Mouse (Mus musculus): ENCODE results near the gene F830045P16Rik. TPM values are rescaled to one million over a fixed set of nuclear protein-coding genes. Genes with fewer than 3 reads are reported as not detected.
"Not testable (repeated sequence)": the region's sequence is repeated elsewhere in the genome, so short reads cannot be mapped to it uniquely, and the experiment has no call there.

F830045P16Rik gene
- polyA plus RNA-seq, 1 experiment from 2014 or later, result not detected

- no peak overlapping the region for H3K9ac ChIP-seq
- H3K4me1 ChIP-seq, result peaks cover 6% of the 10 kb centered on the region; the same call in 1 of the 2 replicates
Observed at GRCm38 (mm10) chr2:129525644-129526043, 10.8 kb downstream of the F830045P16Rik start.

GRCm38 (mm10) chr2:129518526-129518925 lies 17.9 kb downstream of the F830045P16Rik start:
- no peaks in the 10 kb centered on the region for H3K9me3 ChIP-seq
- no peaks in the 10 kb centered on the region for H3K27me3 ChIP-seq
- H3K4me2 ChIP-seq, result no peak overlapping the region
- H3K9ac ChIP-seq, result no peak overlapping the region
- no peaks in the 10 kb centered on the region for H3K36me3 ChIP-seq
- H3K4me3 ChIP-seq, result no peak overlapping the region
- WGBS, result 76% methylated on average over 3 of the region's 3 CpGs
- no peak for ATAC-seq (ENCODE audit: insufficient number of reproducible peaks, insufficient read depth, low FRiP score, low TSS enrichment, low read depth)
- H3K4me1 ChIP-seq, result peaks cover 6% of the 10 kb centered on the region; the same call in 1 of the 2 replicates
- H3K27ac ChIP-seq, result no peak overlapping the region

More at GRCm38 (mm10) chr2:129525644-129526043, 10.8 kb downstream of the F830045P16Rik start:
- H3K4me2 ChIP-seq, result no peak overlapping the region
- H3K9me3 ChIP-seq, result no peaks in the 10 kb centered on the region
- H3K4me3 ChIP-seq, result no peak overlapping the region
- no peak for ATAC-seq (ENCODE audit: insufficient number of reproducible peaks, insufficient read depth, low FRiP score, low TSS enrichment, low read depth)
- no peaks in the 10 kb centered on the region for H3K27me3 ChIP-seq
- H3K27ac ChIP-seq, result no peak overlapping the region
- H3K36me3 ChIP-seq, result no peaks in the 10 kb centered on the region

GRCm38 (mm10) chr2:129514923-129515920 lies 21.2 kb downstream of the F830045P16Rik start:
- Histone ChIP-seq H3K27me3 (no peaks in the 10 kb centered on the region), H3K4me2 (no peak overlapping the region), H3K9me3 (no peaks in the 10 kb centered on the region), H3K4me1 (peaks cover 6% of the 10 kb centered on the region; the same call in 1 of the 2 replicates), H3K36me3 (no peaks in the 10 kb centered on the region), H3K9ac (no peak overlapping the region), H3K27ac (0 out of 2 replicates have a peak overlapping the region, but pooled peaks have one; percentile 11), H3K4me3 (no peak overlapping the region)
- ATAC-seq (ENCODE audit: insufficient number of reproducible peaks, insufficient read depth, low FRiP score, low TSS enrichment, low read depth), result no peak
- WGBS, result 38% methylated on average over 16 of the region's 16 CpGs

GRCm38 (mm10) chr2:129514401-129514667 lies 22.1 kb downstream of the F830045P16Rik start:
- no peaks in the 10 kb centered on the region for H3K27me3 ChIP-seq
- H3K36me3 ChIP-seq, result no peaks in the 10 kb centered on the region
- H3K4me2 ChIP-seq, result no peak overlapping the region
- H3K9me3 ChIP-seq, result no peaks in the 10 kb centered on the region
- peaks cover 6% of the 10 kb centered on the region; the same call in 1 of the 2 replicates for H3K4me1 ChIP-seq
- no peak overlapping the region for H3K27ac ChIP-seq
- no peak overlapping the region for H3K9ac ChIP-seq
- no peak for ATAC-seq (ENCODE audit: insufficient number of reproducible peaks, insufficient read depth, low FRiP score, low TSS enrichment, low read depth)
- H3K4me3 ChIP-seq, result no peak overlapping the region

- no peaks in the 10 kb centered on the region for H3K36me3 ChIP-seq
- no peak for ATAC-seq (ENCODE audit: insufficient number of reproducible peaks, insufficient read depth, low FRiP score, low TSS enrichment, low read depth)
- WGBS, result 77% methylated on average over 6 of the region's 6 CpGs
- no peaks in the 10 kb centered on the region for H3K27me3 ChIP-seq
- peaks cover 6% of the 10 kb centered on the region; the same call in 1 of the 2 replicates for H3K4me1 ChIP-seq
- H3K9me3 ChIP-seq, result no peaks in the 10 kb centered on the region
- H3K27ac ChIP-seq, result no peak overlapping the region
- no peak overlapping the region for H3K4me3 ChIP-seq
- H3K4me2 ChIP-seq, result no peak overlapping the region
- no peak overlapping the region for H3K9ac ChIP-seq
Observed at GRCm38 (mm10) chr2:129513546-129514400, 22.6 kb downstream of the F830045P16Rik start.

GRCm38 (mm10) chr2:129512147-129512546 lies 24.3 kb downstream of the F830045P16Rik start:
- not testable (repeated sequence) for H3K4me2 ChIP-seq; H3K4me3 ChIP-seq; H3K9ac ChIP-seq; H3K27me3 ChIP-seq; ATAC-seq (ENCODE audit: insufficient number of reproducible peaks, insufficient read depth, low FRiP score, low TSS enrichment, low read depth); H3K9me3 ChIP-seq; H3K4me1 ChIP-seq; H3K27ac ChIP-seq; H3K36me3 ChIP-seq
- 91% methylated on average over 7 of the region's 7 CpGs for WGBS

GRCm38 (mm10) chr2:129502641-129503040 lies 33.8 kb downstream of the F830045P16Rik start:
- Histone ChIP-seq H3K27ac (no peak overlapping the region), H3K4me1 (no peaks in the 10 kb centered on the region), H3K36me3 (no peaks in the 10 kb centered on the region), H3K9me3 (no peaks in the 10 kb centered on the region), H3K27me3 (no peaks in the 10 kb centered on the region), H3K4me2 (no peak overlapping the region), H3K4me3 (no peak overlapping the region), H3K9ac (no peak overlapping the region)
- ATAC-seq (ENCODE audit: insufficient number of reproducible peaks, insufficient read depth, low FRiP score, low TSS enrichment, low read depth), result no peak
- WGBS, result 27% methylated on average over 6 of the region's 6 CpGs

- no peaks in the 10 kb centered on the region for H3K9me3 ChIP-seq
- H3K4me3 ChIP-seq, result no peak overlapping the region
- H3K27ac ChIP-seq, result no peak overlapping the region
- no peak overlapping the region for H3K9ac ChIP-seq
- H3K4me1 ChIP-seq, result no peaks in the 10 kb centered on the region
- WGBS, result 40% methylated on average over 3 of the region's 3 CpGs
- no peak for ATAC-seq (ENCODE audit: insufficient number of reproducible peaks, insufficient read depth, low FRiP score, low TSS enrichment, low read depth)
- H3K4me2 ChIP-seq, result no peak overlapping the region
- H3K27me3 ChIP-seq, result no peaks in the 10 kb centered on the region
- no peaks in the 10 kb centered on the region for H3K36me3 ChIP-seq
Observed at GRCm38 (mm10) chr2:129489496-129490285, 46.7 kb downstream of the F830045P16Rik start.

GRCm38 (mm10) chr2:129483150-129483549 lies 53.3 kb downstream of the F830045P16Rik start:
- Histone ChIP-seq H3K4me2 (no peak overlapping the region), H3K9ac (no peak overlapping the region), H3K4me1 (no peaks in the 10 kb centered on the region), H3K9me3 (no peaks in the 10 kb centered on the region), H3K36me3 (no peaks in the 10 kb centered on the region), H3K27ac (no peak overlapping the region), H3K4me3 (no peak overlapping the region), H3K27me3 (no peaks in the 10 kb centered on the region)
- no peak for ATAC-seq (ENCODE audit: insufficient number of reproducible peaks, insufficient read depth, low FRiP score, low TSS enrichment, low read depth)
- WGBS, result 74% methylated on average over 3 of the region's 3 CpGs

- Histone ChIP-seq H3K27me3 (no peaks in the 10 kb centered on the region), H3K9me3 (no peaks in the 10 kb centered on the region), H3K27ac (no peak overlapping the region), H3K4me3 (no peak overlapping the region), H3K4me1 (no peaks in the 10 kb centered on the region), H3K36me3 (no peaks in the 10 kb centered on the region), H3K4me2 (no peak overlapping the region), H3K9ac (no peak overlapping the region)
- ATAC-seq (ENCODE audit: insufficient number of reproducible peaks, insufficient read depth, low FRiP score, low TSS enrichment, low read depth), result no peak
- 21% methylated on average over 5 of the region's 5 CpGs for WGBS
Observed at GRCm38 (mm10) chr2:129471905-129472304, 64.5 kb downstream of the F830045P16Rik start.

GRCm38 (mm10) chr2:129470839-129471238 lies 65.6 kb downstream of the F830045P16Rik start:
- no peaks in the 10 kb centered on the region for H3K4me1 ChIP-seq
- H3K4me3 ChIP-seq, result no peak overlapping the region
- WGBS, result 70% methylated on average over 2 of the region's 2 CpGs
- H3K27ac ChIP-seq, result no peak overlapping the region
- no peak overlapping the region for H3K4me2 ChIP-seq
- ATAC-seq (ENCODE audit: insufficient number of reproducible peaks, insufficient read depth, low FRiP score, low TSS enrichment, low read depth), result no peak
- no peaks in the 10 kb centered on the region for H3K27me3 ChIP-seq
- H3K9ac ChIP-seq, result no peak overlapping the region
- H3K36me3 ChIP-seq, result no peaks in the 10 kb centered on the region
- H3K9me3 ChIP-seq, result no peaks in the 10 kb centered on the region

Data from embryonic facial prominence, embryonic 13.5 days (tissue).